8 mouse cellular contexts compared by ENCODE assay signal in the genomic region with DNA sequence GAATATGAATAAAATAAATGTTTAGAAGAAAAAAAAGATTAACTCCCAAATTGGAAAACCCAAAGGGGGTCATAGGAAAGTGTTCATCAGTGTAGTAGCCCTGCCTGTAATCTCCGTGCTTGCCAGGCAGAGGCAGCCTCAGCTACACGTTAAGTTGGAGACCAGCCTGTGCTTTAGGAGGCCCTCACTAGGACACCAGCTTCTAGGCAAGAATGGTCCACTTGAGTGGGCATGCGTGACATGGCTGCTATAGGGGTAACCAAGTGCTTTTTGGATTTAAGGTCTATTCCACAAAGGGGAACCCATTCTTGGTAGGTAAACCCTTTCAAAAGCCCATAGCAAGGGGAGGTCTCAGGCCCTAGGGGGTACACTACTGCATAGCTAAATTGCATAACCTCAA. TPM values are rescaled to one million over a fixed set of nuclear protein-coding genes. Genes with fewer than 3 reads are reported as not detected.
A peak's percentile ranks its signal among the peaks of the same experiment; 100 is the strongest.
DNase-seq lines count a peak whose midpoint lies in the region; ATAC-seq and TF ChIP-seq lines count a peak whose summit lies in the region.

No protein-coding gene starts in this region.

- H3K27me3 ChIP-seq in kidney, postnatal 0 days (ENCODE audit: insufficient read depth, low read length) = no peaks in the 10 kb centered on the region
- no peaks in the 10 kb centered on the region for H3K27me3 ChIP-seq in kidney, adult 2 months (replicated peaks; ENCODE audit: control insufficient read depth, insufficient read depth, low read length)
- H3K27me3 ChIP-seq in intestine, embryonic 15.5 days (replicated peaks) = no peaks in the 10 kb centered on the region

- no peak for ATAC-seq in kidney, postnatal 0 days (replicated peaks; ENCODE audit: low FRiP score, low read depth)
- no peak for ATAC-seq in intestine, embryonic 15.5 days

- H3K27ac ChIP-seq in kidney, postnatal 0 days = no peak overlapping the region
- no peak overlapping the region for H3K27ac ChIP-seq in kidney, adult 2 months (ENCODE audit: insufficient read depth, low read depth, low read length)
- no peak overlapping the region for H3K27ac ChIP-seq in intestine, embryonic 15.5 days

- H3K4me1 ChIP-seq in kidney, postnatal 0 days (replicated peaks; ENCODE audit: insufficient read depth, low read length) = peaks cover 6% of the 10 kb centered on the region; the same call in 1 of the 2 replicates
- no peaks in the 10 kb centered on the region for H3K4me1 ChIP-seq in kidney, adult 2 months (ENCODE audit: control insufficient read depth, insufficient read depth, low read length)
- H3K4me1 ChIP-seq in intestine, embryonic 15.5 days (replicated peaks) = 0 out of 2 replicates have a peak, but pooled peaks cover 4% of the 10 kb centered on the region

- WGBS in kidney, postnatal 0 days = 18% methylated on average over 3 of the region's 3 CpGs
- 41% methylated on average over 3 of the region's 3 CpGs for WGBS in kidney, adult 2 months
- WGBS in intestine, embryonic 15.5 days = 22% methylated on average over 3 of the region's 3 CpGs

- no peak for DNase-seq in kidney, postnatal 0 days (ENCODE audit: low spot score)
- no peak for DNase-seq in kidney, adult 2 months
- peak; percentile 40 for DNase-seq in embryo, embryonic 10.5 days (ENCODE audit: low spot score)
- peak; percentile 17 for DNase-seq in neural tube, embryonic 10.5 days (ENCODE audit: extremely low spot score, low spot score)
- no peak for DNase-seq in gastrocnemius, postnatal 36 days
- no peak for DNase-seq in layer of hippocampus, postnatal 10 days (ENCODE audit: low spot score in 2 of 2)
- no peak for DNase-seq in ovary, adult 18-20 months (ENCODE audit: low spot score)

- H3K4me2 ChIP-seq in kidney, postnatal 0 days (ENCODE audit: low read length) = peak overlapping the region; percentile 86; the same call in 1 of the 2 replicates
- peak overlapping the region; percentile 75 for H3K4me2 ChIP-seq in intestine, embryonic 15.5 days (replicated peaks)

- TF ChIP-seq POLR2A in kidney, adult 2 months (IDR thresholded peaks at IDR 0.05; ENCODE audit: low read depth, low read length) = no peak

- intact Hi-C loops in gastrocnemius, postnatal 36 days (cut with DNase I) = no loop called here

- H3K4me3 ChIP-seq in kidney, postnatal 0 days (replicated peaks; ENCODE audit: low read depth, low read length) = peak overlapping the region; percentile 61; the same call in 1 of the 2 replicates
- no peak overlapping the region for H3K4me3 ChIP-seq in kidney, adult 2 months (ENCODE audit: insufficient read depth, low read depth, low read length)
- H3K4me3 ChIP-seq in intestine, embryonic 15.5 days (replicated peaks) = peak overlapping the region; percentile 81

- H3K9me3 ChIP-seq in kidney, postnatal 0 days (replicated peaks; ENCODE audit: low read length) = no peaks in the 10 kb centered on the region
- no peaks in the 10 kb centered on the region for H3K9me3 ChIP-seq in intestine, embryonic 15.5 days

- peak overlapping the region; percentile 13; the same call in 1 of the 2 replicates for H3K9ac ChIP-seq in kidney, postnatal 0 days (ENCODE audit: low read depth, low read length)
- H3K9ac ChIP-seq in intestine, embryonic 15.5 days = peak overlapping the region; percentile 83; the same call in 1 of the 2 replicates

- peaks cover 5% of the 10 kb centered on the region; the same call in 1 of the 2 replicates for H3K36me3 ChIP-seq in kidney, postnatal 0 days (ENCODE audit: insufficient read depth, low read length)
- H3K36me3 ChIP-seq in kidney, adult 2 months (ENCODE audit: control insufficient read depth, insufficient read depth, low read length) = no peaks in the 10 kb centered on the region
- no peaks in the 10 kb centered on the region for H3K36me3 ChIP-seq in intestine, embryonic 15.5 days

- TF ChIP-seq CTCF in kidney, postnatal 0 days (IDR thresholded peaks at IDR 0.05; ENCODE audit: low read depth) = no peak; the same call in 1 of the 2 replicates
- no peak for TF ChIP-seq CTCF in kidney, adult 2 months (conservative IDR thresholded peaks at IDR 0.05; ENCODE audit: insufficient read depth, insufficient read length, low read depth, low read length)

RNA-seq across cellular contexts. Expression of a gene that starts 1.2 kb away (rescaled TPM):
- polyA plus RNA-seq in kidney, postnatal 0 days (2015; fragmentation: Nextera tagmentation; extraction: Ambion mirVana) = 10.9 and 11.8 TPM in 2 replicates
- 0.31 and 0.48 TPM in 2 replicates for polyA plus RNA-seq in kidney, adult 2 months (2012; rRNA removed)
- polyA plus RNA-seq in intestine, embryonic 15.5 days (2015; fragmentation: Nextera tagmentation; extraction: Ambion mirVana) = 25.1 and 28.4 TPM in 2 replicates
- under 1 TPM; 0.59 to 0.64 TPM for total RNA-seq in gastrocnemius, postnatal 36 days (2021)
- total RNA-seq in layer of hippocampus, postnatal 10 days (2021) = 1 to 10 TPM; 5.7 TPM

RNA-seq across cellular contexts. Expression of a gene that starts 1.3 kb away (rescaled TPM):
- 3.7 and 4.3 TPM in 2 replicates for polyA plus RNA-seq in kidney, postnatal 0 days (2015; fragmentation: Nextera tagmentation; extraction: Ambion mirVana)
- 2.8 and 3.5 TPM in 2 replicates for polyA plus RNA-seq in kidney, adult 2 months (2012; rRNA removed)
- polyA plus RNA-seq in intestine, embryonic 15.5 days (2015; fragmentation: Nextera tagmentation; extraction: Ambion mirVana) = 4.2 and 4.8 TPM in 2 replicates
- total RNA-seq in gastrocnemius, postnatal 36 days (2021) = 1 to 10 TPM; 6.2 to 6.5 TPM
- 10 to 100 TPM; 10.0 to 10.7 TPM for total RNA-seq in layer of hippocampus, postnatal 10 days (2021)

RNA-seq across cellular contexts. Expression of a gene that starts 22.6 kb away (rescaled TPM):
- 38.1 and 41.2 TPM in 2 replicates for polyA plus RNA-seq in kidney, postnatal 0 days (2015; fragmentation: Nextera tagmentation; extraction: Ambion mirVana)
- 34.0 and 34.5 TPM in 2 replicates for polyA plus RNA-seq in kidney, adult 2 months (2012; rRNA removed)
- polyA plus RNA-seq in intestine, embryonic 15.5 days (2015; fragmentation: Nextera tagmentation; extraction: Ambion mirVana) = 61.5 and 63.4 TPM in 2 replicates
- 10 to 100 TPM; 21.6 to 22.5 TPM for total RNA-seq in gastrocnemius, postnatal 36 days (2021)
- total RNA-seq in layer of hippocampus, postnatal 10 days (2021) = 10 to 100 TPM; 66.1 to 80.8 TPM

Comparison
In these comparisons a context has a peak if more than half of its experiments do, and no peak if none do; other contexts are left out.
1. DNase-seq: peak in embryo, embryonic 10.5 days (single experiment) and neural tube, embryonic 10.5 days (single experiment); none in kidney, postnatal 0 days (single experiment), kidney, adult 2 months (single experiment), gastrocnemius, postnatal 36 days (0 of 2), layer of hippocampus, postnatal 10 days (0 of 2) and ovary, adult 18-20 months (single experiment).